Mouse (Mus musculus) layer of hippocampus, postnatal 25 days (tissue): Measurements from ENCODE around the gene Scgb2b27. TPM values are rescaled to one million over a fixed set of nuclear protein-coding genes. Genes with fewer than 3 reads are reported as not detected.
A peak's percentile ranks its signal among the peaks of the same experiment; 100 is the strongest.
"Not testable (repeated sequence)": the region's sequence is repeated elsewhere in the genome, so short reads cannot be mapped to it uniquely, and the experiment has no call there.

Source experiments
- DNase-seq, 2 experiments: peaks; one replicate each; pipeline ENCODE4 v3.0.0; 2022; ENCODE audit warnings: mixed read lengths in 2 of 2, low spot score in 1 of 2; ENCODE audit errors: extremely low spot score in 1 of 2
- total RNA-seq, 2 experiments: library from RNA; stranded (reverse); gene quantifications; 2 replicates each; pipeline ENCODE4 v1.2.3; 2021

Gene Scgb2b27
- total RNA-seq = not detected

GRCm38 (mm10) chr7:34013842-34014241, at the start of gene Scgb2b27:
Gene Scgb2b27 (minus strand): TSS chr7:34013942.
- DNase-seq = no peak

GRCm38 (mm10) chr7:34036076-34036815, 22.5 kb upstream of the Scgb2b27 start:
- DNase-seq = not testable (repeated sequence)

GRCm38 (mm10) chr7:34034579-34034978, 20.8 kb upstream of the Scgb2b27 start:
- not testable (repeated sequence) for DNase-seq

GRCm38 (mm10) chr7:34030026-34030425, 16.3 kb upstream of the Scgb2b27 start:
- no peak for DNase-seq

- not testable (repeated sequence) for DNase-seq
These were observed 13.5 kb upstream of the Scgb2b27 start for GRCm38 (mm10) chr7:34027202-34027601.

GRCm38 (mm10) chr7:34025641-34026040, 11.9 kb upstream of the Scgb2b27 start:
- no peak for DNase-seq

GRCm38 (mm10) chr7:34021183-34021582, 7.4 kb upstream of the Scgb2b27 start, which contains the start of gene Scgb1b27:
Gene Scgb1b27 (plus strand): TSS chr7:34021483.
- DNase-seq = not testable (repeated sequence)

- peak; percentile 6 to 30 for DNase-seq
These were observed 31.5 kb downstream of the Scgb2b27 start for GRCm38 (mm10) chr7:33982281-33982680.

Other genes starting within 250 kb of the Scgb2b27 start
- not detected for gene Scgb2b26, start 68.9 kb downstream of the Scgb2b27 start, total RNA-seq
- not detected for gene Scgb1b27, start 7.5 kb upstream of the Scgb2b27 start, total RNA-seq
- gene Scgb1b30, start 81.5 kb upstream of the Scgb2b27 start, total RNA-seq = not detected
- gene Wtip, start 119.3 kb upstream of the Scgb2b27 start, total RNA-seq = 10 to 100 TPM; 12.3 to 16.6 TPM
- gene Uba2, start 155.7 kb upstream of the Scgb2b27 start, total RNA-seq = 10 to 100 TPM; 86.2 to 90.5 TPM
- gene Pdcd2l, start 182.7 kb upstream of the Scgb2b27 start, total RNA-seq = 10 to 100 TPM; 23.9 to 24.0 TPM
- 100 to 1,000 TPM; 725 to 726 TPM for gene Gpi1, start 216.4 kb upstream of the Scgb2b27 start, total RNA-seq
- gene Gm6096, start 237.1 kb upstream of the Scgb2b27 start, total RNA-seq = not detected